17 mouse cellular contexts compared by ENCODE assay signal in genomic region chr12:75531895-75532294, GRCm38 (mm10).
A peak's percentile ranks its signal among the peaks of the same experiment; 100 is the strongest.
DNase-seq lines count a peak whose midpoint lies in the region; ATAC-seq and TF ChIP-seq lines count a peak whose summit lies in the region.
"Had no signal": no experiment of that assay in that cellular context is flagged by ENCODE, and none has a peak within 500 bp of the region (broad histone marks: within the 10 kb centered on the region; RNA-seq: fewer than 3 reads in every experiment).

No protein-coding gene starts in this region.

- DNase-seq in kidney, postnatal 0 days (ENCODE audit: low spot score) = peak; percentile 33
- no peak for DNase-seq in c-Kit-positive CD71-positive TER-119-positive erythroid progenitor cells, embryonic 14.5 days (ENCODE audit: low spot score)
- no peak for DNase-seq in thymus, postnatal 0 days (ENCODE audit: low spot score)
- no peak for DNase-seq in left cerebral cortex, adult 2 months (ENCODE audit: extremely low spot score in 1 of 2, low spot score in 2 of 2)
- no peak for DNase-seq in lung, adult 18-20 months
- DNase-seq: cerebellum, adult 9-10 months; gastrocnemius, postnatal 36 days; left cerebral cortex, postnatal 4 days; thymus, postnatal 14 days had no signal

- H3K4me2 ChIP-seq in kidney, postnatal 0 days (ENCODE audit: low read length) = no peak overlapping the region
- H3K4me2 ChIP-seq: embryonic facial prominence, embryonic 15.5 days; forebrain, embryonic 12.5 days; heart, embryonic 13.5 days; liver, embryonic 15.5 days had no signal

- no peak for TF ChIP-seq POLR2A in embryonic fibroblast, embryonic 13.5 days (IDR thresholded peaks at IDR 0.05; ENCODE audit: low read depth, low read length)

- 46% methylated on average over 2 of the region's 2 CpGs for WGBS in kidney, postnatal 0 days

- intact Hi-C loops in left cerebral cortex, adult 2 months (cut with DNase I) = no loop called here

- H3K36me3 ChIP-seq in megakaryocyte, embryonic 14.5 days (replicated peaks; ENCODE audit: low read length) = peaks cover 12% of the 10 kb centered on the region
- no peaks in the 10 kb centered on the region for H3K36me3 ChIP-seq in kidney, postnatal 0 days (ENCODE audit: insufficient read depth, low read length)
- H3K36me3 ChIP-seq: embryonic facial prominence, embryonic 15.5 days; forebrain, embryonic 12.5 days; heart, embryonic 13.5 days; liver, embryonic 15.5 days; midbrain, embryonic 10.5 days had no signal

- H3K9me3 ChIP-seq in megakaryocyte, embryonic 14.5 days = peaks cover 3% of the 10 kb centered on the region; the same call in 1 of the 2 replicates
- no peaks in the 10 kb centered on the region for H3K9me3 ChIP-seq in kidney, postnatal 0 days (replicated peaks; ENCODE audit: low read length)
- H3K9me3 ChIP-seq: embryonic facial prominence, embryonic 15.5 days; forebrain, embryonic 12.5 days; heart, embryonic 13.5 days; liver, embryonic 15.5 days; midbrain, embryonic 10.5 days had no signal

- peak overlapping the region; percentile 20 for H3K4me3 ChIP-seq in megakaryocyte, embryonic 14.5 days (replicated peaks)
- H3K4me3 ChIP-seq in embryonic fibroblast, embryonic 13.5 days (ENCODE audit: insufficient read depth, low read length) = no peak overlapping the region
- H3K4me3 ChIP-seq in kidney, postnatal 0 days (replicated peaks; ENCODE audit: low read depth, low read length) = no peak overlapping the region
- no peak overlapping the region for H3K4me3 ChIP-seq in left cerebral cortex, adult 2 months
- H3K4me3 ChIP-seq: embryonic facial prominence, embryonic 15.5 days; forebrain, embryonic 12.5 days; heart, embryonic 13.5 days; liver, embryonic 15.5 days; midbrain, embryonic 10.5 days had no signal

- no peak for ATAC-seq in megakaryocyte, adult 5-6 weeks (ENCODE audit: poor library complexity, severe bottlenecking)
- ATAC-seq in kidney, postnatal 0 days (replicated peaks; ENCODE audit: low FRiP score, low read depth) = 0 out of 2 replicates have a peak, but pooled peaks have one; percentile 33

- H3K9ac ChIP-seq in kidney, postnatal 0 days (ENCODE audit: low read depth, low read length) = no peak overlapping the region
- H3K9ac ChIP-seq: embryonic facial prominence, embryonic 15.5 days; forebrain, embryonic 12.5 days; heart, embryonic 13.5 days; liver, embryonic 15.5 days had no signal

- H3K4me1 ChIP-seq in megakaryocyte, embryonic 14.5 days = peaks cover 64% of the 10 kb centered on the region
- H3K4me1 ChIP-seq in embryonic fibroblast, embryonic 13.5 days (ENCODE audit: control insufficient read depth, insufficient read depth, low read length) = peaks cover 21% of the 10 kb centered on the region
- peaks cover 13% of the 10 kb centered on the region for H3K4me1 ChIP-seq in kidney, postnatal 0 days (replicated peaks; ENCODE audit: insufficient read depth, low read length)

- H3K27ac ChIP-seq in embryonic fibroblast, embryonic 13.5 days (ENCODE audit: insufficient read depth, low read length) = peak overlapping the region; percentile 52
- H3K27ac ChIP-seq in kidney, postnatal 0 days = 0 out of 2 replicates have a peak overlapping the region, but pooled peaks have one; percentile 36
- no peak overlapping the region for H3K27ac ChIP-seq in left cerebral cortex, adult 2 months
- H3K27ac ChIP-seq: embryonic facial prominence, embryonic 15.5 days; forebrain, embryonic 12.5 days; heart, embryonic 13.5 days; liver, embryonic 15.5 days; midbrain, embryonic 10.5 days had no signal

- H3K27me3 ChIP-seq in megakaryocyte, embryonic 14.5 days (replicated peaks) = no peaks in the 10 kb centered on the region
- no peaks in the 10 kb centered on the region for H3K27me3 ChIP-seq in kidney, postnatal 0 days (ENCODE audit: insufficient read depth, low read length)
- H3K27me3 ChIP-seq: embryonic facial prominence, embryonic 15.5 days; forebrain, embryonic 12.5 days; heart, embryonic 13.5 days; liver, embryonic 15.5 days had no signal

- TF ChIP-seq CTCF in embryonic fibroblast, embryonic 13.5 days (IDR thresholded peaks at IDR 0.05; ENCODE audit: borderline replicate concordance, insufficient read depth, low read length) = no peak
- no peak for TF ChIP-seq CTCF in kidney, postnatal 0 days (IDR thresholded peaks at IDR 0.05; ENCODE audit: low read depth)
- no peak for TF ChIP-seq CTCF in left cerebral cortex, adult 2 months (IDR thresholded peaks at IDR 0.05)
